Mouse (Mus musculus) limb, embryonic 15.5 days (tissue): ENCODE results near the gene Chga. TPM values are rescaled to one million over a fixed set of nuclear protein-coding genes. Genes with fewer than 3 reads are reported as not detected.

Source experiments
- ATAC-seq: fragments of 200-750 bp; cut with Nextera tagmentation; 2 replicates; pipeline ENCODE4 v1.8.0; 2017; ENCODE audit warnings: low read depth, moderate TSS enrichment; ENCODE audit not compliant: insufficient number of reproducible peaks, low FRiP score, low TSS enrichment
- H3K27ac ChIP-seq: fragments of 300-500 bp; sonication (generic); 2 replicates; pipeline ENCODE4 v1.5.1; 2015; ENCODE audit warnings: moderate library complexity, mild to moderate bottlenecking, inconsistent platforms
- H3K27me3 ChIP-seq: fragments of 300-500 bp; sonication (generic); 2 replicates; pipeline ENCODE4 v1.6.1; 2015; ENCODE audit warnings: inconsistent platforms
- H3K36me3 ChIP-seq: fragments of 300-500 bp; sonication (generic); 2 replicates; pipeline ENCODE4 v1.6.1; 2015; ENCODE audit warnings: inconsistent platforms
- H3K4me1 ChIP-seq: fragments of 300-500 bp; sonication (generic); 2 replicates; pipeline ENCODE4 v1.6.1; 2015; ENCODE audit warnings: inconsistent platforms
- H3K4me2 ChIP-seq: fragments of 300-500 bp; sonication (generic); 2 replicates; pipeline ENCODE4 v1.6.1; 2015; ENCODE audit warnings: mild to moderate bottlenecking, inconsistent platforms
- H3K4me3 ChIP-seq: fragments of 300-500 bp; sonication (generic); 2 replicates; pipeline ENCODE4 v1.5.1; 2015; ENCODE audit warnings: mild to moderate bottlenecking, inconsistent platforms
- H3K9ac ChIP-seq: fragments of 300-500 bp; sonication (generic); 2 replicates; pipeline ENCODE4 v1.6.1; 2015; ENCODE audit warnings: inconsistent platforms
- H3K9me3 ChIP-seq: fragments of 300-500 bp; sonication (generic); 2 replicates; pipeline ENCODE4 v1.6.1; 2016; ENCODE audit warnings: inconsistent platforms
- WGBS: fragments of 180-500 bp; shearing (Covaris S2); methylation state at CpG from one replicate; pipeline ENCODE4 v1.1.7; 2015; 5-methylcytosine and 5-hydroxymethylcytosine counted together
- polyA plus RNA-seq: library from polyadenylated mRNA; unstranded; fragments of >200 nt; fragmentation: Nextera tagmentation; extraction: Ambion mirVana; gene quantifications from 2 replicates; pipeline ENCODE4 v1.2.1, GENCODE M21; 2015

The Chga gene
- 0.42 TPM in 2 replicates for polyA plus RNA-seq

DNA sequence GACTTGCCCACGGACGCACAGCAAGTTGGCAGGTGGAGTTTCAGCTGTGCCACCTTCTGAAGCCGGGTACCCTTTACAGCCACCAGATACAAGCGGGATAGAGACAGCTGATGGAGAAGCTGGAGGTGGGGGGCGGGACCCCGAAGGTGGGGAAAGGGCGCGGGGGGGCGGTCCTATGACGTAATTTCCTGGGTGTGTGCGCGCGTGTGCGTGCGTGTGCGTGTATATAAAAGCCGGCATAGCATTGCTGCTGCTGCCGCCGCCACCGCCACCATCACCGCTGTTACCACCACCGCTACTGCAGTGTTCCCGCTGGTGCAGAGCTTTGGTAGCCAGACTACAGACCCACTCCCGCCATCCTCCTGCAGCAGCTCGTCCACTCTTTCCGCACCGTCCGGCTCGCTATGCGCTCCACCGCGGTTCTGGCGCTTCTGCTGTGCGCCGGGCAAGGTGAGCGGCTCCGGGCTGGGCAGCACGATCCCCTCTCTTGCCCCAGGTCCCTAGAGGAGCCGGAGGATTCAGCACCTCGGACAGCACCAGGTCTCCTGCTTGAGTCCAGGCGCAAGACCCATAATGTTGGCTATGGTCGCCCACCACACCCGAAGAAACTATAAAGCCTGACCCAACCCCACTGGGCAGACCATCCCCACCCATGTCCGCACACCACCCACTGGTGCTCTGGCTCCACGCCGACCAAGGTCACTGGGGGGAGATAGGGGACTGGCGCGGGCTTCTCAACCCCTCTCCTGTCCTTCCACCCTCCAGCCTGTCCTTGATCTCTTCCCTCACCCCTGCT is at the start of gene Chga:
Chga (plus strand) TSS at position 249 of the 796 bp plus-strand sequence.
- H3K9ac ChIP-seq, result no peak within 1 kb of the TSS
- no peak within 1 kb of the TSS for H3K27ac ChIP-seq
- H3K4me2 ChIP-seq, result peak within 1 kb of the TSS; percentile 36
- no peak for ATAC-seq
- no peaks in the 10 kb centered on the region for H3K9me3 ChIP-seq
- H3K4me1 ChIP-seq, result peaks cover 9% of the 10 kb centered on the region
- WGBS, result 4% methylated on average over 48 of the region's 48 CpGs
- H3K36me3 ChIP-seq, result no peaks in the 10 kb centered on the region
- H3K27me3 ChIP-seq, result peaks cover 50% of the 10 kb centered on the region
- peak within 1 kb of the TSS; percentile 25 for H3K4me3 ChIP-seq

DNA sequence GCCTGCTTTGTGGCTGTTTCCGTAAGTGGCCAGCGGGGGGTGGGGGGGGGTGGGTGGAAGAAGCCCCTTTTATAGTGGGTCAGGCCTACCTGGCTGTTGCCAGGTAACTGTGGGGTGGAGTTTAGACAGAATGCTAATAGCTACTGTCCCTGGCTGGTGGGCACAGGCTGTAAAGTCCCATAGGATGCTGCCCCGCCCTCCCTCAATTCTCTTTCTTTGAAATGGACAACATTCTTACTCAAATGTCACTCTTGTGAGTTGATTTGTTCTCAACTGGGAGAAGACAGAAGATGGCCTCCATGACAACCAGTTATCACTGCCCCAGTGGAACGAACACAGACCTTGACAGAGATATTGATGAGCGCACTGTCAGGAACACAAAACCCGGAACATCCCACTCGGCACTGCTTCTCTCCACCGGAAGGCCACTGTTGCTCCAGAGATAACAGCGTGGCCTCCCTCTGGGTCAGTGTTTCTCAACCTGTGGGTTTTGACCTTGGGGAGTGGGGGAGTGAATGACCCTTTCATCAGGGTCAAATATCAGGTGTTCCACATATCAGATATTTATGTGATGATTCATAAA is 49.5 kb upstream of the Chga start:
- no peak overlapping the region for H3K27ac ChIP-seq
- no peak for ATAC-seq

DNA sequence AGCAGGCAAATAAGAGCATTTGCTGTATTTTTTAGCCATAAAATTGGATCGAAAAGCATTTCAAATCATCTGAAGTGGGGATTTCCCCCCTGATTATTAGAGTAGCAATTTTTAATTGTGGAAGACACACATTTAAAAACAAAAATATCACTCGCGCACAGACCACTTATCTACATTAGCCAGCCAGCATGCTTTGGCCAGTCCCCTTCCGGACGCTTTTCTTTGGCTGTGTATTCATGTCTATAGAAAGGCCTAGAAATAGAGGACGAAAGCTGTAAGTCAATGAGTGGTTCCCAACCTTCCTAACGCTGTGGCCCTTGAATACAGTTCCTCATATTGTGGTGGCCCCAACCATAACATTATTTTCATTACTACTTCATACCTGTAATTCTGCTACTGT is 48.8 kb upstream of the Chga start:
- no peak for ATAC-seq
- H3K9ac ChIP-seq, result no peak overlapping the region
- H3K4me2 ChIP-seq, result no peak overlapping the region
- H3K27me3 ChIP-seq, result peaks cover 6% of the 10 kb centered on the region; the same call in 1 of the 2 replicates
- H3K36me3 ChIP-seq, result no peaks in the 10 kb centered on the region
- no peak overlapping the region for H3K27ac ChIP-seq
- H3K9me3 ChIP-seq, result no peaks in the 10 kb centered on the region
- H3K4me1 ChIP-seq, result no peaks in the 10 kb centered on the region
- no peak overlapping the region for H3K4me3 ChIP-seq
- 90% methylated on average over 7 of the region's 7 CpGs for WGBS

More for the DNA sequence above, 49.5 kb upstream of the Chga start:
- Histone ChIP-seq H3K36me3 (no peaks in the 10 kb centered on the region), H3K4me2 (no peak overlapping the region), H3K9me3 (no peaks in the 10 kb centered on the region), H3K27me3 (peaks cover 6% of the 10 kb centered on the region; the same call in 1 of the 2 replicates), H3K9ac (no peak overlapping the region), H3K4me3 (no peak overlapping the region), H3K4me1 (no peaks in the 10 kb centered on the region)
- 75% methylated on average over 9 of the region's 9 CpGs for WGBS

DNA sequence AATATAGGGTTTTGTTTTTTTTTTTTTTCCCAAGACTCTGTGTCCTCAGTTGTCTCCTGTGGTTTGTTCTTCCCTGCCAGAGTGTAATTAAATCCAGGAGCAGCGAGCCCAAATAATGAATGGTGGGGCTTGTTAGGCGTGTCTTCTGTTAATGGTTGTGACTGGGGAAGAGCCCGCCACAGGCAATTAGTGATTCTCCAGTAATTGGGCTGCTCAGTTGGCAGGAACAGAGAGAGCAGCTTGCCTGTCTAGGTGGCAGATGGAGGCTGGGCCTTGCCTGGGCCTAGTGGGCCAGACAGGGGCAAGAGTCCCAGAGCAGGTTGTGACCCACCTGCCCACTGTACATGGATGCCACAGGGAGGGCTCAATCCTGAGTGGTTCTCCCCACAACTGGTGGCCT is 43.4 kb upstream of the Chga start:
- no peak overlapping the region for H3K4me2 ChIP-seq
- H3K4me3 ChIP-seq, result no peak overlapping the region
- H3K27ac ChIP-seq, result no peak overlapping the region
- 0 out of 2 replicates have a peak, but pooled peaks cover 2% of the 10 kb centered on the region for H3K4me1 ChIP-seq
- ATAC-seq, result no peak
- H3K9ac ChIP-seq, result no peak overlapping the region
- WGBS, result 10% methylated on average over 3 of the region's 3 CpGs
- H3K36me3 ChIP-seq, result no peaks in the 10 kb centered on the region
- peaks cover 6% of the 10 kb centered on the region; the same call in 1 of the 2 replicates for H3K27me3 ChIP-seq
- H3K9me3 ChIP-seq, result no peaks in the 10 kb centered on the region

DNA sequence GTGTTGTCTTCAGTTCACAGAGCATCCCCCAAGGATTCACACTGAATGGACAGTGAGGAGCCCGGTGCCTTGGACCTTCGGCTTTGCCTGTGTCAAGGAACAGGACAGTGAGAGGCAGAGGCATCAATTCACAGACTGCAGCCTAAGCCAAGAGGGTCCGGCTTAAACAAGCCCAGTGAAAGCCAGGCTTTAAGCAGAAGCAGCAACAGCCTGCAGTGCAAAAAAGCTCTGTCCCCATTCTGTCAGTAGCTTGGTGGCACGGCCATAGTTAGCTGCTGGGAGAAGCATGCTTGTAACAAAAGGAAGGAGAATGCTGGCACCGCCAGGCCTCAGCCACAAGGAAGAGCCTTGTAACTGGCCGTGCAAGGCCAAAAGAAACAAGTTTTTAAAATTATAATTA is 40.6 kb upstream of the Chga start:
- WGBS, result 64% methylated on average over 6 of the region's 6 CpGs
- H3K9me3 ChIP-seq, result no peaks in the 10 kb centered on the region
- peaks cover 2% of the 10 kb centered on the region; the same call in 1 of the 2 replicates for H3K27me3 ChIP-seq
- no peak overlapping the region for H3K4me3 ChIP-seq
- no peak overlapping the region for H3K4me2 ChIP-seq
- 0 out of 2 replicates have a peak, but pooled peaks cover 2% of the 10 kb centered on the region for H3K4me1 ChIP-seq
- no peak overlapping the region for H3K9ac ChIP-seq
- H3K27ac ChIP-seq, result no peak overlapping the region
- no peak for ATAC-seq
- H3K36me3 ChIP-seq, result no peaks in the 10 kb centered on the region

DNA sequence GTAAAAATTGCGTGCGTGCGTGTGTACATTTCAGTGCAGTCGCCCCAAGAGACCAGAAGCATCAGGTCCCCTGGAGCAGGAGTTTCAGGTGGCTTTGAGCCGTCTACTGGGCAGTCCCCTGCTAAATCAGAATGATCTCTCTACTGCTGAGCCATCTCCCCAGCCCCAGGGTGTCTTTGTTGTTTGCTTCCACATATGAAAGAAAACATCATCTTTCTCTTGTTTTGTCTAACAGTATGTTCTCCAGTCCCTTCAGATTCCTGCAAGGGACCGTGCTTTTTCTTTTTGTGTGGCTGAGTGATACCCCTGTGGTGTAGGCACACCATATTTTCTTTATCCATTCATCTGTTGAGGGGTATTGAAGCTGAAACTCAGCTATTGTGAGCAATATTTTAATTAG is 40.0 kb upstream of the Chga start:
- whole genome bisulfite sequencing, result 80% methylated on average over 6 of the region's 6 CpGs
- H3K27me3 ChIP-seq, result peaks cover 2% of the 10 kb centered on the region; the same call in 1 of the 2 replicates
- H3K9me3 ChIP-seq, result no peaks in the 10 kb centered on the region
- H3K4me2 ChIP-seq, result no peak overlapping the region
- H3K36me3 ChIP-seq, result no peaks in the 10 kb centered on the region
- no peak overlapping the region for H3K4me3 ChIP-seq
- no peak for ATAC-seq
- 0 out of 2 replicates have a peak, but pooled peaks cover 2% of the 10 kb centered on the region for H3K4me1 ChIP-seq
- H3K9ac ChIP-seq, result no peak overlapping the region
- H3K27ac ChIP-seq, result no peak overlapping the region

DNA sequence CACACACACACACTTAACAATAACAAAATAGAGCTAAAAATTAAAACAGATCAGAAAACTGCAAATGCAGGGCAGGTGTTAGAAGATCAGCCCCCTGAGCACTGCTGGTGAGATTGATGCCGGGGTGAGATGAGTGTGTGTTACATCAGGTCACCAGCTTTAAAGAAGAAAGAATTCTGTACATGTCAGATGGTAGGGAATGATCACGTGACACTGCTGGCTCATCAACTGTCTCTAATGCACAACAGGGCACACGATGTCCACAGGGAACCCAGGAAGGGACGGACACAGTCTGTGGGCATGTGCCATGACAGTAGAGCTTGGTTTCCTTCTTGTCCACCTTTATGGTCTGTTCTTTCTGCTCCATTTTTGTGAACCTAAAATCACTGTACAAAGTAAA is 38.6 kb upstream of the Chga start:
- ATAC-seq, result no peak
- Histone ChIP-seq H3K4me1 (0 out of 2 replicates have a peak, but pooled peaks cover 2% of the 10 kb centered on the region), H3K27me3 (no peaks in the 10 kb centered on the region), H3K9ac (no peak overlapping the region), H3K9me3 (no peaks in the 10 kb centered on the region), H3K4me2 (no peak overlapping the region), H3K4me3 (no peak overlapping the region), H3K36me3 (no peaks in the 10 kb centered on the region), H3K27ac (no peak overlapping the region)
- 82% methylated on average over 4 of the region's 4 CpGs for WGBS

DNA sequence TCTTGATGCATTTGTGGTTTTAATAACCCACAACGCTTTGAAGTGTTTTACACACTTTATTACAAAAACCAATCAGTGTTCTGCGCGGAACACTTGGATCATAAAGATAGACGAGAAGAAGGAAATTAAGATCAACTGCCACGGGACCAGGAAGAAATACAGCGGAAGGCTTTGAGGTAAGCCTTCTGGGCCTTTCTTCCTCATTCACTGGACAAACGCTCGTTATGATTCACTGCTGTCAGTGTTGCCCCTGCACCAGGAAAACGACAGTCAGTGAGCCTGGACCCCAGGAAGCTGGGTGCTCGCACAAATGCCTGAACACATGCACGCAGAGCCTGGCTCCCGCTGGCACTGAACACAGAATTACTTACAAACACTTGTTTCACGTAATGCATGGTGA is 37.1 kb upstream of the Chga start:
- no peak overlapping the region for H3K9ac ChIP-seq
- no peaks in the 10 kb centered on the region for H3K9me3 ChIP-seq
- peaks cover 7% of the 10 kb centered on the region for H3K4me1 ChIP-seq
- no peaks in the 10 kb centered on the region for H3K27me3 ChIP-seq
- WGBS, result 58% methylated on average over 13 of the region's 13 CpGs
- no peak overlapping the region for H3K27ac ChIP-seq
- no peak overlapping the region for H3K4me3 ChIP-seq
- no peak overlapping the region for H3K4me2 ChIP-seq
- ATAC-seq, result no peak
- H3K36me3 ChIP-seq, result no peaks in the 10 kb centered on the region

DNA sequence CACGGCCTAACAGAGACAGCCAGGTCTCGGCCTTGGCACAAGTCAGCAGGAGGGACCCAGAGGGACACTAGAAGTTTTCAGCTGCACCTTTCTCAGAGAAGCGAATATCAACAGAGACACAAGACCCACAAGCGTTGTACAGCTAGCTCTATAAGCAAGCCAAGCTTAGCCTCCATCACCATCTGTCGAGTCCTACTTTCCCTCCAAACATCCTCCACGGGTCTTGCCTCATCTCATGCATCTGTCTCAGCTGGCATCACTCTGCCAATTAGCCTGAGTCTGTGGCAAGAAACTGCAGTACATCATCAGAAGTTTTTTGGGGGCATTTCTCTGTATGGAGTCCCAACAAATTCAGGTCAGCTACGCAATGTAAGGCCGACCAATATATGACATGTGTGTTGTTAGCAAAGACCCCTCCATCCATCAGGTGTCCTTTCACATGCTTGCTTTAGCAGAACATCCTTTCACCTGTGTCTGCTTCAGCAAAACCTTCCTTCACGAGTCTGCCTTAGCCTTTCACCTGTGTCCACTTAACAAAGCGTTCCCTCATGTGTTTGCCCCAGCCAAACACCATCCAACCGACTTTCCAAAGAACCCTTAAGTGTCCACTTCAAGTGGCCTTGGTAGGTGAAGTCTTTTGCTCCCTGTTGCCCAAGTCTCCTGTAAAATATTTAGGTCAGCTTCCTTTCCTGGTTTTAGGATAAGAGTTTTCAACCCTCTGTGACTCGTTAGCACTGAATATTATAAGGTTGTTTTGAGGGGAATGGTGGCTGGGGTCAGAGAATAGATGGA is 34.6 kb upstream of the Chga start:
- no peak for ATAC-seq
- H3K9me3 ChIP-seq, result no peaks in the 10 kb centered on the region
- WGBS, result 83% methylated on average over 12 of the region's 12 CpGs
- peaks cover 7% of the 10 kb centered on the region for H3K4me1 ChIP-seq
- no peak overlapping the region for H3K4me2 ChIP-seq
- 0 out of 2 replicates have a peak, but pooled peaks cover 3% of the 10 kb centered on the region for H3K27me3 ChIP-seq
- H3K4me3 ChIP-seq, result no peak overlapping the region
- H3K9ac ChIP-seq, result no peak overlapping the region
- H3K36me3 ChIP-seq, result no peaks in the 10 kb centered on the region
- no peak overlapping the region for H3K27ac ChIP-seq

DNA sequence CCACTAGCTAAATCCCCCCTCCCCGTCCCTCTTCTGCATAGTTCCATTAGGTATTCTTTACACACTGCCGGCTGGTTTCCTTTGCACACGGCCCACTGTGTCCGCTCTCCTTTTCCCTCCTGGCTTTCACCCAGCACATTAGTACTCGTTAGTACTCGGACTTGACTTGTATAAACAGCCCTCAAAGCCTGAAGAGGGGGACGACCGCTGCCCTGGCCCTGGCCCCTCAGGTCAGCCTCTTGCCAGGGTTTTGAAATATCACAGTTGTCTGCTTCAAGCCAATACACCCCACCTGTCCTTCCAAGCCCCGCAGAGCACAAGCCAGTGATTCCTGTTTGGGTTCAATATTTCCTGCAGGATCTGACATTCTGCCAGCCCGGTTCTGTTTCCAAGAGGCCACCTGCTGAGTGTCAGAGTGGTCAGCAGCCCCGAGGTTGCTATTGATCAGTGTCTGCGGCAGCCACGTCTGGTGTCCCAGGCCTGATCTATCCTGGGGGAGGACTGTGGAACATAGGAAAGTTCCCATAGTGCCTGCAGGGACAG is 32.9 kb upstream of the Chga start:
- ATAC-seq, result no peak; the same call in 1 of the 2 replicates
- H3K9ac ChIP-seq, result no peak overlapping the region
- H3K4me2 ChIP-seq, result no peak overlapping the region
- 0 out of 2 replicates have a peak, but pooled peaks cover 3% of the 10 kb centered on the region for H3K27me3 ChIP-seq
- H3K27ac ChIP-seq, result no peak overlapping the region
- H3K9me3 ChIP-seq, result no peaks in the 10 kb centered on the region
- no peak overlapping the region for H3K4me3 ChIP-seq
- H3K36me3 ChIP-seq, result no peaks in the 10 kb centered on the region
- peaks cover 7% of the 10 kb centered on the region for H3K4me1 ChIP-seq
- WGBS, result 30% methylated on average over 13 of the region's 13 CpGs

DNA sequence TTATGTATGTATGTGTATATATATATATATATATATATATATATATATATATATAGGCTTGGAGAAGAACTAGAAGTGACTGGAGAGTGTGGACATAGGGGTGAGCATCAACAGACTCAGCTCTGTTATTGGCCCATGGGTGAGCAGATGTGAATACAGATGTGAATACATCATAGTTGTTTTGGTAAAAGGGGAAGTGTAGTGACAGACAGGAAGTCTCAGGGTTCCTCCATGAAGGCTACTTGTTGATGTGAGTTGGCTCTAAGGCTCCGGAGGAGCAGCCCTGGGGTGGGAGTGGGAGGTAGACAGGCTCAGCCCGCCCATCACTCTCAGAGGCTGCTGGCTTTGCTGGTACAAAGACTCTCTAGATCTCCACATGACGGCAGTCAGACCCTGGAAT is 30.6 kb upstream of the Chga start:
- no peaks in the 10 kb centered on the region for H3K36me3 ChIP-seq
- ATAC-seq, result no peak
- WGBS, result 57% methylated on average over 3 of the region's 3 CpGs
- no peak overlapping the region for H3K27ac ChIP-seq
- H3K9ac ChIP-seq, result no peak overlapping the region
- H3K4me3 ChIP-seq, result no peak overlapping the region
- H3K9me3 ChIP-seq, result no peaks in the 10 kb centered on the region
- H3K4me2 ChIP-seq, result no peak overlapping the region
- peaks cover 6% of the 10 kb centered on the region; the same call in 1 of the 2 replicates for H3K27me3 ChIP-seq
- peaks cover 7% of the 10 kb centered on the region for H3K4me1 ChIP-seq
